Comparison of ENCODE assay signal across 17 mouse cellular contexts in genomic region chr9:121076291-121076690, GRCm38 (mm10).
DNase-seq lines count a peak whose midpoint lies in the region; ATAC-seq lines count a peak whose summit lies in the region.
"Had no signal": no experiment of that assay in that cellular context is flagged by ENCODE, and none has a peak within 500 bp of the region (broad histone marks: within the 10 kb centered on the region; RNA-seq: fewer than 3 reads in every experiment).

No protein-coding gene starts in this region.

- no peaks in the 10 kb centered on the region for H3K9me3 ChIP-seq in forebrain, embryonic 10.5 days
- no peaks in the 10 kb centered on the region for H3K9me3 ChIP-seq in forebrain, embryonic 11.5 days (ENCODE audit: control insufficient read depth, low read length)
- H3K9me3 ChIP-seq in midbrain, embryonic 14.5 days (ENCODE audit: control insufficient read depth, low read length): no peaks in the 10 kb centered on the region
- no peaks in the 10 kb centered on the region for H3K9me3 ChIP-seq in liver, embryonic 12.5 days (replicated peaks)
- H3K9me3 ChIP-seq: hindbrain, embryonic 15.5 days; liver, embryonic 13.5 days; neural tube, embryonic 12.5 days had no signal

- intact Hi-C loops in left cerebral cortex, postnatal 14 days (cut with DNase I): no loop called here

- no peak overlapping the region for H3K9ac ChIP-seq in forebrain, embryonic 11.5 days (ENCODE audit: low read length)
- H3K9ac ChIP-seq in midbrain, embryonic 14.5 days (replicated peaks; ENCODE audit: low read length): no peak overlapping the region
- H3K9ac ChIP-seq in liver, embryonic 12.5 days: no peak overlapping the region
- H3K9ac ChIP-seq: hindbrain, embryonic 15.5 days; liver, embryonic 13.5 days; neural tube, embryonic 12.5 days had no signal

- H3K4me3 ChIP-seq in forebrain, embryonic 10.5 days: no peak overlapping the region
- no peak overlapping the region for H3K4me3 ChIP-seq in forebrain, embryonic 11.5 days (ENCODE audit: low read depth, low read length)
- no peak overlapping the region for H3K4me3 ChIP-seq in midbrain, embryonic 14.5 days (replicated peaks; ENCODE audit: low read depth, low read length)
- H3K4me3 ChIP-seq in liver, embryonic 12.5 days: no peak overlapping the region
- H3K4me3 ChIP-seq: hindbrain, embryonic 15.5 days; liver, embryonic 13.5 days; neural tube, embryonic 12.5 days had no signal

- peaks cover 55% of the 10 kb centered on the region for H3K4me1 ChIP-seq in forebrain, embryonic 10.5 days
- H3K4me1 ChIP-seq in forebrain, embryonic 11.5 days (replicated peaks; ENCODE audit: control insufficient read depth, insufficient read depth, low read length): peaks cover 5% of the 10 kb centered on the region; the same call in 1 of the 2 replicates
- H3K4me1 ChIP-seq in midbrain, embryonic 14.5 days (ENCODE audit: control insufficient read depth, insufficient read depth, low read length): peaks cover 11% of the 10 kb centered on the region; the same call in 1 of the 2 replicates
- H3K4me1 ChIP-seq in liver, embryonic 12.5 days: no peaks in the 10 kb centered on the region
- H3K4me1 ChIP-seq: liver, embryonic 13.5 days had no signal

- H3K36me3 ChIP-seq in forebrain, embryonic 10.5 days (replicated peaks): no peaks in the 10 kb centered on the region
- no peaks in the 10 kb centered on the region for H3K36me3 ChIP-seq in forebrain, embryonic 11.5 days (ENCODE audit: control insufficient read depth, insufficient read depth, low read length)
- H3K36me3 ChIP-seq in midbrain, embryonic 14.5 days (ENCODE audit: control insufficient read depth, insufficient read depth, low read length): no peaks in the 10 kb centered on the region
- H3K36me3 ChIP-seq in liver, embryonic 12.5 days: no peaks in the 10 kb centered on the region
- H3K36me3 ChIP-seq: hindbrain, embryonic 15.5 days; liver, embryonic 13.5 days; neural tube, embryonic 12.5 days had no signal

- DNase-seq in forebrain, embryonic 10.5 days (ENCODE audit: extremely low spot score, low spot score): no peak
- no peak for DNase-seq in forebrain, embryonic 11.5 days (ENCODE audit: low spot score)
- peak; percentile 40 to 51 for DNase-seq in left cerebral cortex, adult 9 months (ENCODE audit: low spot score in 2 of 2)
- DNase-seq in left cerebral cortex, postnatal 14 days (ENCODE audit: low spot score in 2 of 2): no peak
- DNase-seq in kidney, adult 8-10 months: peak; percentile 32 to 34
- DNase-seq in midbrain, embryonic 14.5 days: peak; percentile 54
- no peak for DNase-seq in adrenal gland, postnatal 14 days
- DNase-seq: adrenal gland, postnatal 10 days; cerebellum, adult 8-10 months; embryo, embryonic 11 days; heart, adult 18-20 months; liver, embryonic 13.5 days; thymus, postnatal 14 days had no signal

- H3K27ac ChIP-seq in forebrain, embryonic 10.5 days: peak overlapping the region; percentile 44; the same call in 1 of the 2 replicates
- no peak overlapping the region for H3K27ac ChIP-seq in forebrain, embryonic 11.5 days (ENCODE audit: low read depth, low read length)
- H3K27ac ChIP-seq in midbrain, embryonic 14.5 days (replicated peaks; ENCODE audit: low read depth, low read length): no peak overlapping the region
- H3K27ac ChIP-seq in liver, embryonic 12.5 days: no peak overlapping the region
- H3K27ac ChIP-seq: hindbrain, embryonic 15.5 days; liver, embryonic 13.5 days; neural tube, embryonic 12.5 days had no signal

- WGBS in forebrain, embryonic 10.5 days: 50% methylated on average over 12 of the region's 12 CpGs
- 50% methylated on average over 12 of the region's 12 CpGs for WGBS in forebrain, embryonic 11.5 days
- WGBS in midbrain, embryonic 14.5 days: 32% methylated on average over 12 of the region's 12 CpGs
- WGBS in liver, embryonic 12.5 days (ENCODE audit: insufficient replicate concordance): 48% methylated on average over 12 of the region's 12 CpGs

- no peak for ATAC-seq in forebrain, embryonic 11.5 days (replicated peaks; ENCODE audit: low FRiP score)
- ATAC-seq in midbrain, embryonic 14.5 days (ENCODE audit: low FRiP score, low TSS enrichment): no peak
- ATAC-seq in liver, embryonic 12.5 days: no peak
- ATAC-seq: forebrain, embryonic 14.5 days had no signal

- no peak overlapping the region for H3K4me2 ChIP-seq in forebrain, embryonic 11.5 days (ENCODE audit: low read depth, low read length, severe bottlenecking)
- H3K4me2 ChIP-seq in midbrain, embryonic 14.5 days (ENCODE audit: low read length): no peak overlapping the region
- H3K4me2 ChIP-seq in liver, embryonic 12.5 days: no peak overlapping the region
- H3K4me2 ChIP-seq: hindbrain, embryonic 15.5 days; liver, embryonic 13.5 days; neural tube, embryonic 12.5 days had no signal

- peaks cover 9% of the 10 kb centered on the region; the same call in 1 of the 2 replicates for H3K27me3 ChIP-seq in forebrain, embryonic 10.5 days (ENCODE audit: poor library complexity, severe bottlenecking)
- no peaks in the 10 kb centered on the region for H3K27me3 ChIP-seq in forebrain, embryonic 11.5 days (ENCODE audit: control insufficient read depth, insufficient read depth, low read length)
- H3K27me3 ChIP-seq in midbrain, embryonic 14.5 days (ENCODE audit: control insufficient read depth, insufficient read depth, low read length): no peaks in the 10 kb centered on the region
- no peaks in the 10 kb centered on the region for H3K27me3 ChIP-seq in liver, embryonic 12.5 days (replicated peaks)
- H3K27me3 ChIP-seq: hindbrain, embryonic 15.5 days; liver, embryonic 13.5 days; neural tube, embryonic 12.5 days had no signal

Comparison
In these comparisons a context has a peak if more than half of its experiments do, and no peak if none do; other contexts are left out.
1. DNase-seq: peak in left cerebral cortex, adult 9 months (2 of 2), kidney, adult 8-10 months (2 of 2) and midbrain, embryonic 14.5 days (single experiment); none in forebrain, embryonic 10.5 days (single experiment), forebrain, embryonic 11.5 days (single experiment), left cerebral cortex, postnatal 14 days (0 of 2) and adrenal gland, postnatal 14 days (single experiment).